Mouse (Mus musculus): Measurements from ENCODE around the gene 6330409D20Rik.

The 6330409D20Rik gene

DNA sequence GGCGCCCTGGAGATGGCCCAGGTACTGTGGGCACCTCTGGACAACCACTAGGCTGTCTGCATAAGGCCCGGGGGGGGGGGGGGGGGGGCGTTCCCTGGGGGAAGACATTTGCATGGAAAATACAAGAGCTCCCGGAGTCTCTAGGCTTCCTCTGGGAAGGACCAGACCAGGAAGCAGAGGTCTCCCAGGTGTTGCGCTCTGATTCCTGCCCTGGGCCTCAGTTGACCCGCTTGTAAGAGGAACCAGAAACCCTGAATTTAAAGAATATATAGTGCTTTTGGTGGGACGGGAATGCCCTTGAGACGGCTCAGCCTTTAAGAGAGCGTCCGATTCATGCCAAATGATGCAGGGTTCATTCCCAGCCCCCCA, 10.8 kb upstream of the 6330409D20Rik start:
- H3K27me3 ChIP-seq (ENCODE audit: insufficient read depth, low read length), result peaks cover 22% of the 10 kb centered on the region
- H3K4me1 ChIP-seq (replicated peaks; ENCODE audit: low read depth, low read length), result peaks cover 35% of the 10 kb centered on the region
- no peak for TF ChIP-seq POU5F1 (IDR thresholded peaks at IDR 0.05; ENCODE audit: borderline replicate concordance, low read length)
- TF ChIP-seq CTCF (conservative IDR thresholded peaks at IDR 0.05; ENCODE audit: low read length), result no peak
- TF ChIP-seq NANOG (IDR thresholded peaks at IDR 0.05; ENCODE audit: borderline replicate concordance, low read length), result no peak
- no peaks in the 10 kb centered on the region for H3K9me3 ChIP-seq (ENCODE audit: low read length)
- H3K36me3 ChIP-seq (ENCODE audit: insufficient read depth, low read length), result no peaks in the 10 kb centered on the region; the same call in 1 of the 2 replicates
- peak overlapping the region; percentile 68 for H3K4me3 ChIP-seq (replicated peaks; ENCODE audit: low read length)

DNA sequence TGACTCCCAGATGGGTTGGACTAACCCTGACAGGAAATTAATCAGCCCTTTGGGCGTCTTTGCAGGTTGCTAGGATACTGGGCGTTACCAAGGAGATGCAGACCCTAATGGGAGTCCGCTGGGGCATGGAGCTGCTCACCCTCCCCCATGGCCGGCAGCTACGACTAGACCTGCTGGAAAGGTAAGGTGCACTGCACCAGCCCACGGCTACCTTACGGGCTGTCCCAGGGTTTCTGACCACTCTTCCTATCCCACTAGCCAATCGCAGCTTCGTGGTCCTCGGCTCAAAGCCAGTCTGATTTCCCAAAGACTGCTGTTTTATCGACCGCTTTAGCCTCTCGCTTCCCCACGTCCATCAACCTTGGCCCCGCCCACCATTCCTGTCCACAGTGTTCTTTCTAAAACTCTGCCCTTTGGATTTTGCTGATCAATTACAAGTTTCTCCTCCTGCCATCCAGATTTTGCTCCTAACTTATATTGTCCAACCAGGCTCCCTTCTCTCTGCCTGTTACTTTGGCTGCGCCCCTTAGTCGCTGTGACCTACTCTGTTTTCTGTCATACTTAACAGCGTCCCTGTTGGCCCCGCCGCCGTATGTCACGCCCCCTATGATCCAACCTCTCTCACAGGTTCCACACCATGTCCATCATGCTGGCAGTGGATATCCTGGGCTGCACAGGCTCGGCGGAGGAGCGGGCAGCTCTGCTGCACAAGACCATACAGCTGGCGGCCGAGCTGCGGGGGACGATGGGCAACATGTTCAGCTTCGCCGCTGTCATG, 10.3 kb upstream of the 6330409D20Rik start:
- Histone ChIP-seq H3K27me3 (ENCODE audit: insufficient read depth, low read length) (peaks cover 24% of the 10 kb centered on the region), H3K36me3 (ENCODE audit: insufficient read depth, low read length) (no peaks in the 10 kb centered on the region; the same call in 1 of the 2 replicates), H3K4me1 (replicated peaks; ENCODE audit: low read depth, low read length) (peaks cover 35% of the 10 kb centered on the region), H3K9me3 (ENCODE audit: low read length) (no peaks in the 10 kb centered on the region), H3K4me3 (replicated peaks; ENCODE audit: low read length) (peak overlapping the region; percentile 68)
- TF ChIP-seq POU5F1 (IDR thresholded peaks at IDR 0.05; ENCODE audit: borderline replicate concordance, low read length) (no peak), CTCF (conservative IDR thresholded peaks at IDR 0.05; ENCODE audit: low read length) (no peak), NANOG (IDR thresholded peaks at IDR 0.05; ENCODE audit: borderline replicate concordance, low read length) (no peak)

- H3K27me3 ChIP-seq (ENCODE audit: insufficient read depth, low read length), result peaks cover 31% of the 10 kb centered on the region
- H3K36me3 ChIP-seq (ENCODE audit: insufficient read depth, low read length), result no peaks in the 10 kb centered on the region; the same call in 1 of the 2 replicates
- TF ChIP-seq POU5F1 (IDR thresholded peaks at IDR 0.05; ENCODE audit: borderline replicate concordance, low read length), result no peak
- no peak for TF ChIP-seq NANOG (IDR thresholded peaks at IDR 0.05; ENCODE audit: borderline replicate concordance, low read length)
- peak; percentile 26 for TF ChIP-seq CTCF (conservative IDR thresholded peaks at IDR 0.05; ENCODE audit: low read length)
- peaks cover 35% of the 10 kb centered on the region for H3K4me1 ChIP-seq (replicated peaks; ENCODE audit: low read depth, low read length)
- no peaks in the 10 kb centered on the region for H3K9me3 ChIP-seq (ENCODE audit: low read length)
- H3K4me3 ChIP-seq (replicated peaks; ENCODE audit: low read length), result no peak overlapping the region
Observed at GRCm38 (mm10) chr2:32750199-32750598, 9.4 kb upstream of the 6330409D20Rik start.

DNA sequence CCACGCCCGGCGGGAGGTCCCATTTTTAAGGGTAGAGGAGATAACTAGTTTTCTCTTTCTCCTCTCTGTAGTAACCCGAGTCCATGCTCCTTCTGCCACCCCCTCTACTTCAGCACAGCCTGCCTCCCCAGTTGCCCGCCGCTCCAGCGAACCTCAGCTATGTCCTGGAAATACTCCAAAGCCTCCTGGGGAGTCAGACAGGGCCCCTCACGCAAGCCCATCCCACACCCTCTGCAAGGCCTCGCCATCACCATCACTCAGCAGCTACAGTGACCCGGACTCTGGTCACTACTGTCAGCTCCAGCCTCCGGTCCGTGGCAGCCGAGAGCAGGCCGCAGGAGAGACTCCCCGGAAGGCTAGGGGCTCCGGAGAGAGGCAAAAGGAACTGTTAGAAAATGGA, 8.3 kb upstream of the 6330409D20Rik start:
- no peak overlapping the region for H3K4me3 ChIP-seq (replicated peaks; ENCODE audit: low read length)
- H3K27me3 ChIP-seq (ENCODE audit: insufficient read depth, low read length), result peaks cover 41% of the 10 kb centered on the region
- H3K9me3 ChIP-seq (ENCODE audit: low read length), result no peaks in the 10 kb centered on the region
- no peak for TF ChIP-seq POU5F1 (IDR thresholded peaks at IDR 0.05; ENCODE audit: borderline replicate concordance, low read length)
- no peak for TF ChIP-seq CTCF (conservative IDR thresholded peaks at IDR 0.05; ENCODE audit: low read length)
- no peak for TF ChIP-seq NANOG (IDR thresholded peaks at IDR 0.05; ENCODE audit: borderline replicate concordance, low read length)
- no peaks in the 10 kb centered on the region; the same call in 1 of the 2 replicates for H3K36me3 ChIP-seq (ENCODE audit: insufficient read depth, low read length)
- peaks cover 29% of the 10 kb centered on the region for H3K4me1 ChIP-seq (replicated peaks; ENCODE audit: low read depth, low read length)

- H3K27me3 ChIP-seq (ENCODE audit: insufficient read depth, low read length), result peaks cover 75% of the 10 kb centered on the region
- TF ChIP-seq NANOG (IDR thresholded peaks at IDR 0.05; ENCODE audit: borderline replicate concordance, low read length) (no peak), POU5F1 (IDR thresholded peaks at IDR 0.05; ENCODE audit: borderline replicate concordance, low read length) (no peak), CTCF (conservative IDR thresholded peaks at IDR 0.05; ENCODE audit: low read length) (no peak)
- no peaks in the 10 kb centered on the region; the same call in 1 of the 2 replicates for H3K36me3 ChIP-seq (ENCODE audit: insufficient read depth, low read length)
- peaks cover 20% of the 10 kb centered on the region for H3K4me1 ChIP-seq (replicated peaks; ENCODE audit: low read depth, low read length)
- H3K4me3 ChIP-seq (replicated peaks; ENCODE audit: low read length), result no peak overlapping the region
- no peaks in the 10 kb centered on the region for H3K9me3 ChIP-seq (ENCODE audit: low read length)
Observed at GRCm38 (mm10) chr2:32744272-32744982, 3.6 kb upstream of the 6330409D20Rik start.

GRCm38 (mm10) chr2:32742173-32742531, 1.3 kb upstream of the 6330409D20Rik start:
- H3K4me1 ChIP-seq (replicated peaks; ENCODE audit: low read depth, low read length), result peaks cover 16% of the 10 kb centered on the region
- TF ChIP-seq POU5F1 (IDR thresholded peaks at IDR 0.05; ENCODE audit: borderline replicate concordance, low read length) (no peak), CTCF (conservative IDR thresholded peaks at IDR 0.05; ENCODE audit: low read length) (no peak), NANOG (IDR thresholded peaks at IDR 0.05; ENCODE audit: borderline replicate concordance, low read length) (no peak)
- H3K9me3 ChIP-seq (ENCODE audit: low read length), result peaks cover 8% of the 10 kb centered on the region
- H3K27me3 ChIP-seq (ENCODE audit: insufficient read depth, low read length), result peaks cover 79% of the 10 kb centered on the region
- peak overlapping the region; percentile 88 for H3K4me3 ChIP-seq (replicated peaks; ENCODE audit: low read length)
- no peaks in the 10 kb centered on the region; the same call in 1 of the 2 replicates for H3K36me3 ChIP-seq (ENCODE audit: insufficient read depth, low read length)

GRCm38 (mm10) chr2:32741273-32742172, 707 bp upstream of the 6330409D20Rik start:
- Histone ChIP-seq H3K27me3 (ENCODE audit: insufficient read depth, low read length) (peaks cover 78% of the 10 kb centered on the region), H3K9me3 (ENCODE audit: low read length) (peaks cover 14% of the 10 kb centered on the region), H3K4me1 (replicated peaks; ENCODE audit: low read depth, low read length) (peaks cover 16% of the 10 kb centered on the region), H3K36me3 (ENCODE audit: insufficient read depth, low read length) (no peaks in the 10 kb centered on the region), H3K4me3 (replicated peaks; ENCODE audit: low read length) (peak overlapping the region; percentile 88)
- TF ChIP-seq CTCF (conservative IDR thresholded peaks at IDR 0.05; ENCODE audit: low read length) (no peak), NANOG (IDR thresholded peaks at IDR 0.05; ENCODE audit: borderline replicate concordance, low read length) (no peak), POU5F1 (IDR thresholded peaks at IDR 0.05; ENCODE audit: borderline replicate concordance, low read length) (no peak)

DNA sequence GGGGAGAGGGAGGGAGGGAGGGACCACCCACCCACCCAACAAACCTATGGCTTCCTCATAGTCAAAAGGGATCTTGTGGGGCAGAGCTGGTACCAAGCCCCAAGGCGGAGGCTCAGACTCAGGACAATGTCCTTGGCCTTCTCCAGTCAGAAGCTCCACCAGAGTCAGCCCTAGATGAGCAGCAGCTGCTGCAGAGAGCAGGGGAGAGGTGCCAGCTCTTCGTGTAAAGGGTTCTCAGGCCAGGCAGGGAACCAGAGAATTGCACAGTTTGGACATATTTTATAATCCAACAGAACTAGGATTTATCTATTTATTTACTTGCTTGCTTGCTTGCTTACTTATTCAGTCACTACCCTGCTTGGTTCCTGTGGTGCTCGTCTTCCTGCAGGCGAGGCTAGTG, 1.5 kb downstream of the 6330409D20Rik start:
- H3K9me3 ChIP-seq (ENCODE audit: low read length), result peaks cover 17% of the 10 kb centered on the region
- no peaks in the 10 kb centered on the region for H3K36me3 ChIP-seq (ENCODE audit: insufficient read depth, low read length)
- no peak overlapping the region for H3K4me3 ChIP-seq (replicated peaks; ENCODE audit: low read length)
- peaks cover 22% of the 10 kb centered on the region for H3K4me1 ChIP-seq (replicated peaks; ENCODE audit: low read depth, low read length)
- peaks cover 58% of the 10 kb centered on the region for H3K27me3 ChIP-seq (ENCODE audit: insufficient read depth, low read length)
- TF ChIP-seq CTCF (conservative IDR thresholded peaks at IDR 0.05; ENCODE audit: low read length) (no peak), NANOG (IDR thresholded peaks at IDR 0.05; ENCODE audit: borderline replicate concordance, low read length) (no peak), POU5F1 (IDR thresholded peaks at IDR 0.05; ENCODE audit: borderline replicate concordance, low read length) (no peak)

All from E14TG2a.4 (cell line).